Mouse (Mus musculus): ENCODE data around the gene Ccr1.
"Not testable (repeated sequence)": the region's sequence is repeated elsewhere in the genome, so short reads cannot be mapped to it uniquely, and the experiment has no call there.

Ccr1 gene

DNA sequence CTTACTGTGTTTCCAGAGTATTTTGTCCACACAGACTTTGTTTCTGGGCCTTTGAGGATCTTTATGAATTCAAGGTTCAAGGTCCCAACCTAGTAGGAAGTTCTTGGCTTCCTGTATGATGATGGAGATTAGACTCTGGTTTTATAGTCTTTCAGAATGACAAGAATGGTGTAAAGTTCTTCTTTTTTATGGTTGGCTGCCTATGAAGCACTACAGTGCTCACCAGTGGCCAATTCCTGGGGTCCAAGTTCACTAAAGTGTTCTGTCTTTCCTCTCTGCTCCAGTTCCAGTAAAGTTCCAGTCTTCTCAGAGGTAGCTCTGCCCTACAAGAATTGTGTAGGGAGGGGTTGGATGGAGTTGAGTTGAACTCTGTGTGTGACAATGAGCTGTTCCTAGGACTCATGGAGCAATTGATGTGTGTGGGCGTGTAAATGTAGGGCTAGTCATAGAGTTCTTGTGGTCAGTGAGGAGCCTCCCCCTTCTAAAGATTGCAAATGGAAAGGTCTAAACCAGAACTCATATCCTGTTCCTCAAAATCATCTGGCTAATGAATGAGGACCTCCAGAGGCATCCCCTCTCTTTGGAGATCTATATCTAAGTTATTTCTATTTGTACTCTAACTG is at the start of gene Ccr1:
TSS of gene Ccr1 (minus strand) at position 403 of the 623 bp plus-strand sequence.
- in situ Hi-C loops (cut with MboI, MseI): no loop called here

DNA sequence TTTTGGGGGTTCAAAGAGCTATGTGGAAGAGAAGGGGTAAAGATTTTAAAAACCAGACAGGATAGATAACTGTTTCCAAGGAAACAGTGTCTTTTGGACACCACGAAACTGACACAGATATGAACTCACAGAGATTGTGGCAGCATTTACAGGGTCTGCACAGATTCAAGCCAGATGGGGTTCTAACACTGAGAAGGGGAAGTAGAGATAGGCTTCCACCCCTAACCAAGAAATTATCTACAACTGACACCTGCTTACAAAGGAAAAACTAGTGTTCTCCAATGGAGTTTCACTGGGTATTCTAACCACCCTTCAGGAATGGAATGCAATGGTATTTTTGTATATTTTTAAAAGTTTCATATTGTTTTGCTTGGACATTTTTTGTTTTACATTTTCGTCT is 47.6 kb upstream of the Ccr1 start:
- in situ Hi-C loops (cut with MboI, MseI): no loop called here

DNA sequence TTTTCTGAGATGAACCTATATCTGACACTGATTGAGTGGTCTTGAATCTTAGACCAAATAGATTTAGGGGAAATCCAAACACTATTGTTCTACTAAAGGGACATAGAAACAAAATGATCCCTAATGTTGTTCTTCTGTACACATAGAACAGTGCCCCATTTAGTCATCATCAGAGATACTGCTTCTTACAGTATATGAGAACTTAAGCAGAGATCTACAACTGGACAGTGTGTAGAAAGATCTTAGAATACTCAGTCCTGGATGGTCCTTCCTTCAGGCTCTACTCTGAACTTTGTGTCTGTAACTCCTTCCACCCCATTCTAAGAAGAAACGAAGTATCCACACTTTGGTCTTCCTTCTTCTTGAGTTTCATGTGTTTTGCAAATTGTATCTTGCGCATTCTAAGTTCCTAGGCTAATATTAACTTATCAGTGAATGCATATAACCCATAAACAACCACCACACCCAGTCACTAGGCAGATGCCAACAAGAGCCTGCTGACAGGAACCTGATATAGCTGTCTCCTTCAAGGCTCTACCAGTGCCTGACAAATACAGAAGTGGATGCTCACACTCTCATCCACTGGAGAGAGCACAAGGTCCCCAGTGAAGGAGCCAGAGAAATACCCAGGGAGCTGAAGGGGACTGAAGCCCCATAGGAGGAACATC is 46.6 kb upstream of the Ccr1 start:
- in situ Hi-C loops (cut with MboI, MseI): no loop called here

DNA sequence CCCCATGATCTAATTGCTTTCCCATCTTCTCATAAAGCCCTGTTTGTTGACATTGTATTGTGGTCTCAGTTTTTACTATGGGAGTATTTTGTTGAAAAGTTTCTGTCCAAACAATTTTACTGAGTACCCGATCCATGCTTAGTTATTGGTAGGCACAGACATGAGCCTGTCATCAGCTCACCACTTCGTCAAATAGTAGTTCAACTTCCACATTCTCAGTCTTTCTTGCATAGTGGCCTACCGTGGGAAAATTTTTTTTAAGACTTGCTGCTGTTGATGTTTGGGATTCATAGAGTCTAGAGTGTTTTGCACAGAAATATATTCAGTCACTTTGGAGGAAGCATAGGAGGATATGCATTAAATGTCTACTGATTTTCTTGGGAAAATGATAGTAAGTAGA is 44.8 kb upstream of the Ccr1 start:
- in situ Hi-C loops (cut with MboI, MseI): no loop called here

DNA sequence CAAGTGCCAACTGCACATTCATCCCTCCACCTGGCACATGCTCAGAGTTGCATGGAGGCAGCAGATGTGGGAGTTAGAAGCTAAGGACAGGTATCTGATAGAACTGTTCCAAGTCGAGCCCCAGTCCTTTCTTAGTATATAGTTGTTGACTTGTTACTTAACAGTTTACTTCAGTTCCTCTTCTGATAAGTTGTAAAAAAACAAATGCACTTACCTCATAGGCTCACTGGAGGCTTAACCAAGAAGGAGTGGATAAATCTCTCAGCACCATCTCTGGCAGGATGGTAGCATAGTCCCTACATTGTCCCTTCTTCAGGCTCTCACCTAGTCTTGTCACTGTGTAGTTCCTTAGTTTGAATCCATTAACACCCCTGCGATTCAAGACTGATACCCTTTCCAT is 44.2 kb upstream of the Ccr1 start:
- in situ Hi-C loops (cut with MboI, MseI): no loop called here

DNA sequence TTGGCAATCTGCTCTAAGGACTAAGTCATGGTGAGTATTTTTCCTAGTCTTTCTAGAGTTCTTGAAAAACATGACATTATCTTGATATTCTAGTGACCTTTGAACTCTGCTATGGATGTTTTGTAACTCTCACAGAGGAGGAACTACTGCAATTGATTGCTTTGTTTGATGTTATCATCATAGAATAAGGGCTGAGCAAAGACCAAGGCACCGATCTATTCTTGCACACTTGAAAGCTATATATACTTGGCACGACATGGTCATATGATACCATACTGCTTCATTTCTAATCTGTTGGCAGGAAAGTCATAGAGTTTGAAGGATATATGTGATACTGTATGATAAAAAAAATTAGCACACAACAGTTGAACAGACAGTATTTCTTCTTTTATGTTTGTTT is 31.3 kb upstream of the Ccr1 start:
- in situ Hi-C loops (cut with MboI, MseI): loop anchor here (10.0 kb wide), 1 partner anchor 1275 kb away; no protein-coding TSS in a partner anchor

DNA sequence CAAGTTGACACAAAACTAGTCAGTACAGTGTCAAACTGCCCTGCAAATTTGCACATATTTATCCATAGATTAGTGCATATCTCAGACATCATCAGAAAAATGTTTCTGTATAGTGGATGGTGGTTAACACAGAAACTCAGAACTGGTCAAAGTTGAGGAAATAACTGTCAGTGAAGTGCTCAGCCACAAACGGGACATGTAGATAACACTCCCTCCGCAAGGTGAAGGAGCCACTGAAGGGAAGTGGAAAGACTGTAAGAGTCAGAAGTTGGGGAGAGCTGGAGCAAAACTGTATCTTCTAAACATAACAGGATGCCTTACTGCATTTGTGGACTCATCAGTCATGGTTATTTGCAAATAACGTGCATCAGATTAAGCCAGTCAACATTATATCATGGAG is 29.2 kb upstream of the Ccr1 start:
- in situ Hi-C loops (cut with MboI, MseI): loop anchor here (10.0 kb wide), 1 partner anchor 1273 kb away; no protein-coding TSS in a partner anchor

DNA sequence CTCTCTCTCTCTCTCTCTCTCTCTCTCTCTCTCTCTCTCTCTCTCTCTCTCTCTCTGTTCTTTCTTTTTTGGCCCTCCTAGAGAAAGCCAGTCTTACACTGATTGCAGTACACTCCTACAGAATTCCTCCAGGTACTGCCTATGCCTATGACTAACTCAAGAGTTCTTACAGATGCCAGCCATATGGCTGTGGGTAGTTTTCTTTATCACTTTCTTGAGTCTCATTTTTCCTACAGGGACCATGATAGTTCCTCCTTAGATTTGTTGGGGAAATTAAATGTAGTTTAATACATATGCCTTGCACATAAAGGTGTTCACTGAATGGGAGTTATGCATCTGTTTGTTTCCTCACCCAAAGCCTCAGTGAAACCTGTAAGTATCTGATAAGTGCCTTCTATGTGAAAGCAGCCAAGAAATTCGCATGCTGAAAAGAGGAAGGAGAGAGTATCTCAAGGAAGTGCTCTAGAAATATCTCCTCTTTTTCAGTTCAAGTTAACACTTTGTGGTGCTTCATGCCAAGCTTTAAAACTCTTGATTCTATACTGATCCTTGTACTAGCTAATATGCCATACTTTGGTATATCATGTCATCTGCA is 22.9 kb upstream of the Ccr1 start:
- in situ Hi-C loops (cut with MboI, MseI): loop anchor here (10.0 kb wide), 1 partner anchor 1267 kb away; no protein-coding TSS in a partner anchor

DNA sequence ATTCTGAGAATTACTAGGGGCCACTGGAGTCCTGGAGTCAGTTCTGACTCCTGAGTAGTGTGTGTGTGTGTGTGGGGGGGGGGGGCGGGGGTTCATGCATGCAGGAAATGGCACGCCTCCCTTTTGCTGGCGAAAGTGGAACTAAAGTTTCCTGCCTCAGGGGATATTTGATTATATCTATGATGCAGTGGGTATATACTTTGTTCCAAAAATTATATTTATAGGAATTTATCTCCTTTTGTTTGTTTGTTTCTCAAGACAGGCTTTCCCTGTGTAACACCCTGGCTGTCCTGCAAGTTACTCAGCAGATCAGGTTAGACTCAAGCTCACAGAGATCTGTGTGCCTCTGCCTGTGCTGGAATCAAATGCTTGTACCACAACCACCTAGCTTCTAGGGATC is 21.2 kb upstream of the Ccr1 start:
- in situ Hi-C loops (cut with MboI, MseI): loop anchor here (10.0 kb wide), 1 partner anchor 1265 kb away; no protein-coding TSS in a partner anchor

DNA sequence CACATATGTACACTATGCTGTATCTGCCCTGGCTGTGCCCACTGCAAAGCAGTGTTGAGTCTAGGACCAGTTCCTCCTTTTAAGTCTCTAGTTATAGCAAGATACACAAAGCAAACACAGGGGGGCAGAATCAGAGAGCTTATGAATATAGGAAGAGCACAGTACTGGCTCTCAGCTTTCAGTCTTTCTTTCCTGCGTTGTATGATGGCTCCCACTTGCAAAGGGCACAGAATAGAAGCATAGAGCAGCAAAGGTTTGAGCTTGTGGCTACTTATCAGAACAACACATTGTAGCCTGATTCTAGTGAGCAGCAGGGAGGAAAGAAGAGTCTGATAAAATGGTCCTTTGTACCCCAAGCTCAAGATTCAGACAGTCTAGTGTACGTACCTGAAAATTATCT is 17.7 kb upstream of the Ccr1 start:
- in situ Hi-C loops (cut with MboI, MseI): no loop called here

DNA sequence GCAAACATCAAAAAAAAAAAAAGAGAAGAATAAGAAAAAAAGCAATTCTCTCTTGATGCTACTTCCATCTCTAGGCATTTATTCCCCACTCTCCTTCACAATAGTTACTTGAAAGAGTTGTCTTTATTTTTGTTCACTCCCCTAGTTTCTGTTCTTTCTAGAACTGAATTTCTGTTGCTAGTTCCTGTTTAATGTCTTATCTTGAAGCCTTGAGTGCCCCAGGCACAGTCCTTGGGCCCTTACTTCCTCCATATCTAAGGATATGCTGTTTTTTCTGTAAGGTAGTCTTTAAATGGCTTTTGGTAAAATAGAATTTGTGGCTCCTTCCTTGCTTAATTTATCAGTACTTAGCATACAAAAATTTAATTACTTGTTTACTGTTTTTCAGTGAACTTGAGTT is 16.5 kb upstream of the Ccr1 start:
- in situ Hi-C loops (cut with MboI, MseI): loop anchor here (5.0 kb wide), 1 partner anchor 157 kb away; no protein-coding TSS in a partner anchor

DNA sequence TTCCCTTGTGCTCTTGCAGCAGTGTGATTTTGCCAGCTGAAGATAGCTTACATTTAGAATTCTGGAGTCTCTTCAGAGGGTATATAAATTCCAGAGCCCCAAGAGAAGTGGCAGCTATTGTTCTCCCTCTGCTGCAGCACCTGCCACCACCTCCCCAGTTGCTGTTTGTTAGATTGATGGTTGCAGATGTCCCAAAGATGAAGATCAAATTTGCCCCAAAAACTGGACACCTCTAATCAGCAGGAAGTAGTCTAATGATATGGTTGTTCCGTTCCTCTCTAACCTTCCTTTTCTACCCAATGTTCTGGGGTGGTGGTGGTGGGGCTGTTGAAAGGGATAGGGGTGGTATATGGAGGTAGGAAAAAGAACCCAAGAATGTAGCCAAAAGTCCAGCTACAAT is 14.2 kb upstream of the Ccr1 start:
- in situ Hi-C loops (cut with MboI, MseI): loop anchor here (5.0 kb wide), 1 partner anchor 160 kb away; no protein-coding TSS in a partner anchor

DNA sequence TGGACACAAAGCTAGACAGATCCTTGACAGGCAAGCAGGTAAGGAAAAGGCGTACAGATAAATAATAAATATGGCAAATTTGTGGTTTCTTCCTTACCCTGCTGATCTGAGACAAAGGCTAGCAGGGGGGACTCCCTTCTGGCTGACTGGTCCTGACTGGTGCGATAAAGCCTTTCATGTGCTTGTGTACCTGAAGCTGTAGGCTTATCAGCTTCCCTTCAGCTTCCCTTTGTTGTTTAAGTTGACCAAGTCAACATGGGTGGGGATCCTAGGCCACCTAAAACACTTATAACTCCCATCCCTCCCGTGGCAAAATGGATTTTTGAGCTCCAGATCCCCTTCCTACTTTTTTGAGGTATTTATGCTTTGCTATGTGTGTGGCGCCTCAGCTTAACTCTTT is 13.4 kb upstream of the Ccr1 start:
- in situ Hi-C loops (cut with MboI, MseI): loop anchor here (5.0 kb wide), 1 partner anchor 160 kb away; no protein-coding TSS in a partner anchor

DNA sequence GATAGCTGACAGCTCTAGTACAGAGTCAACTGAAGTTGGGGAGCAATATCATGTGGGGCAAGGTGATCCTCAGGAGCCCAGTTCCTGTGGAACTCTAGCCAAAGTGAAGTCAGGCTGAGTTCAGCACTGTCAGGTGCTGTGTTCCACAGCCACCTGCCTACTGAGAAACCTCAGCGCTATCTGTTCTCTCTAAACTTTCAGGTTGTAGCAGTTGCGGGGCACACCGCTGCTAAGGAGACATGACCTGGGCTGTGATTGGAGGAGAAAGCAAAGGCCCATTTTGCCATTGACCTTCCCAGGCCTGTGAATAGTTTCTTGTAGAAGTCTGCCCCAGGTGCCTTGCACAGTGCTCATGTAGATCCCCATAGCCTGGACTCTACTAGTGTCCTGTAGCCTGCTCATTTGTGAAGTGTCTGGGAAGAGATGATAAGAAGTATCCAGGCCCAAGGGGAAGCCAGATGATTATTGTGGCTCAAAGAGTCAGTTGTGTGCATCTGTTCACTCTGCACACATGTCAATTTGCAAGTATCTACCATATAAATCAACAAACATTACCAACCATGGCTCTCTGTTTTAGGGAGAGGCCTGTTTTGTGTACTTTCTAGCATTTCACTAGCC is 12.5 kb upstream of the Ccr1 start:
- in situ Hi-C loops (cut with MboI, MseI): loop anchor here (5.0 kb wide), 1 partner anchor 161 kb away; no protein-coding TSS in a partner anchor

DNA sequence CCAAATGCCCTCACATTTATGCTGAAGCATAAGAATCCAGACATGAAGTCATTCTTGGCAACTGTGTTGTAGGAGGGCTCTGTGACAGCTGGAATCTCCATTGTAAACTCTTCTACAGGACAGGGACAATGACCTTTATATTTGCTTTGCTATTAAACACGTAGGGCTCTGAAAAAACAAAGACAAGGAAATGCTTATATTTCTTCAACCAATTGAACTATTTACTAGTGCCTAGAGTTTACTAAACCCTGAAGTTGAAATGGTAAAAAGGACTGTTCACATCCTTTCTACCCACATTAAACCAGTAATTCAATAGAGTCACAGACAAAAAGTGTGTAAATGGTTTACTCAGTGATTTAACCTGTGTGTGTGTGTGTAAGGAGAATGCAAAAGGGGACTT is 9.8 kb upstream of the Ccr1 start, which contains the start of gene Ccr1l1:
TSS of gene Ccr1l1 (minus strand) at position 101 of the 400 bp plus-strand sequence.
- in situ Hi-C loops (cut with MboI, MseI): loop anchor here (10.0 kb wide), 1 partner anchor 276 kb away; no protein-coding TSS in a partner anchor

DNA sequence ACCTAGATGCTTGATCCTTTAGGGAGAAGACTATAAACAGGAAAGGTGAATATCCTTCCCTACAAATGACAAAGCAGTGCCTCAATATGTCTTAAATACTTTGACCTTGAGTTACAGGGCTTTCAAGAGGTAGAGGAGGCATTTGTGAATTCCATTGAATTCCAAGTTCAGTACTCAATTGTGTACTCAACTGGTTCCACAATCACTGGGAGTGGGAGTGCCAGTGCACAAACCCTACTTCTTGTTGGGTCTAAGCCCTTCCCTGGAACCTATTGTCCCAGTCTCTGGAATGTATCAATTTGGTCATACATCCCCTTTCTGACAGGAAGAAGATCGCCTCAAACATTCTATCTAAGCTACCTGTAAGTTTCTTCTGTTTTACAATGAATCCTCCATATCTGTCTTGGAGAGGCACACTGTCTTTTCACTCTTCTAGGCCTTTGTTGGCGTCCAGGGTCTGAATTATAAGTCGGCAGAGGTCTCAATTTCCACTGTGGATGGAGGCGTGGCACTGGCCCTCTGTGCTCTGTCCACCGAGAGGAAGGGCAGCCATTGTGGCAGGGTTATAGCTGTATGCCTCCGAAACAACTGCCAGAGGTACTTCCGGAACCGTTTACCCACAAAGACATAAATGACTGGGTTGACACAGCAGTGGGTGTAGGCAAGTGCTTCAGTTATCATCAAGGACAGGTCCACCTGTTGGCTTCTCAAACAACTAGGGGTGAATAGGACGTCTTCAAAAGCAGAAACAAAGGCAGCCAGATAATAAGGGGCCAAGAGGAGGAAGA is 8.6 kb upstream of the Ccr1 start:
- in situ Hi-C loops (cut with MboI, MseI): loop anchor here (10.0 kb wide), 1 partner anchor 278 kb away; no protein-coding TSS in a partner anchor

DNA sequence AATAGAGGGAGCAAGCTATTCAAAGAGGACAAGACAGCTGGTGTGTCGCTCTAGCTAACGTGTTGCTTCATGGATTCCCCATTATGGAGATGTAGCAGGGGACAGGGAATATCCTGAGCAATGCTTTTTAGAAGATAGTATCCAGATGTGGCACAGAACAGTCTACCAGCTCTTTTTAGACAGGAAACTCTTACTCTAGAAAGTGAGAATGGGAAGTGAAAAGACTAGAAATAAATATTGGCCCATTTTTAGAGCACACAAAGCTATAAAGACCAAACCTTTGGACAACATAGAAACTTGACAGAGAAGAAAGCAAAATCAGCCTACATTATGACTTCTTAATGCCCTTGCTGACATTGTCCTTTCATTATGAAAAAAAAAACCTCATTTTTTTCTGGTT is 7.1 kb upstream of the Ccr1 start:
- in situ Hi-C loops (cut with MboI, MseI): loop anchor here (10.0 kb wide), 1 partner anchor 279 kb away; no protein-coding TSS in a partner anchor

DNA sequence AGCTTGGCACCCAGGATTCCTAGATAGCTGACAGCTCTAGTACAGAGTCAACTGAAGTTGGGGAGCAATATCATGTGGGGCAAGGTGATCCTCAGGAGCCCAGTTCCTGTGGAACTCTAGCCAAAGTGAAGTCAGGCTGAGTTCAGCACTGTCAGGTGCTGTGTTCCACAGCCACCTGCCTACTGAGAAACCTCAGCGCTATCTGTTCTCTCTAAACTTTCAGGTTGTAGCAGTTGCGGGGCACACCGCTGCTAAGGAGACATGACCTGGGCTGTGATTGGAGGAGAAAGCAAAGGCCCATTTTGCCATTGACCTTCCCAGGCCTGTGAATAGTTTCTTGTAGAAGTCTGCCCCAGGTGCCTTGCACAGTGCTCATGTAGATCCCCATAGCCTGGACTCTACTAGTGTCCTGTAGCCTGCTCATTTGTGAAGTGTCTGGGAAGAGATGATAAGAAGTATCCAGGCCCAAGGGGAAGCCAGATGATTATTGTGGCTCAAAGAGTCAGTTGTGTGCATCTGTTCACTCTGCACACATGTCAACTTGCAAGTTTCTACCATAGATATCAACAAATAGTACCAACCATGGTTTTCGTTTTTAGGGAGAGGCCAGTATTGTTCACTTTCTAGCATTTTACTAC is 1.5 kb downstream of the Ccr1 start:
- in situ Hi-C loops (cut with MboI, MseI): not testable (repeated sequence)

DNA sequence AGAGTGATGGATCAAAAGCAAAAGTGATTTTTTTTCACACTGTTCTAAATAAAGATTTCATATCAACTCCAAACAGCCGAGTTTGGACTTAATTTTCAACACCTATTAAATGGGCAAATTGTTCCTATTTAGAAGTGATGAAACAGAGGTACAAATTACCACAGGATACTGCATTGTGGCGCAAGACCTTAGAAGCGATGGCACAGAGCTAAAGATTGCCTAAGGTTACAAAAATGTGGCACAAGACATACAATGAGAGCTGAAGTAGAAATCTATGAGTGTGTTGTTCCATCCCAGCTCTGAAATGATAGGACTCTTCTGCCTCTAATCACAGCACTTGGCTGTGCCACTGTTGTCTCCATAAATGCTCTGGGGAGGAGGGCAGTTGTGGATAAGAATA is 3.7 kb downstream of the Ccr1 start:
- in situ Hi-C loops (cut with MboI, MseI): no loop called here

DNA sequence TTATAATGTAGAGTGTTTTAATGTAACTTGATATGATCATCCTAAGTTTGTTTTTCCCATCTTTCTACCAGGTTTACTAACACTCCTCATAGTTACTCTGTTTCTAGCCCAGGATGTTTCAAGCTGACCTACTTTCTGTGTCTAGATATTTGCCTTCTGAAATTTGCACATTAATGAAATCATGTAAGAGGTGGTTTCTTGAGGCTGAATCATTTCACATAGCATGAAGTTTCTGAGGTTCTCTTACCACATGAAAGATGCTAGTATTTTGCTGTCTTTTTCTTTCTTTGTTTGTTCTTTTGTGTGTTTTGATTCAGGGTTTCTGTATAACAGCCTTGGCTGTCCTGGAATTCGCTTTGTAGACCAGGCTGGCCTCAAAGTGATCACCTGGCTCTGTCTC is 8.3 kb downstream of the Ccr1 start:
- in situ Hi-C loops (cut with MboI, MseI): no loop called here

All from T-helper 1 cell (primary cell).